Mouse (Mus musculus): ENCODE measurements at regions not wholly inside any gene's neighbourhood (a gene's known extent, or its start where the extent isn't known, plus 50 kb on each side); places are given as distances from the start of the nearest gene placed in this dataset.

GRCm38 (mm10) chr12:25771856-25772255 lies 643.2 kb downstream of the Rnf144a start:
- DNase-seq: no peak

- no peak for DNase-seq
Observed at GRCm38 (mm10) chr12:25768644-25769043, 646.4 kb downstream of the Rnf144a start.

GRCm38 (mm10) chr12:25763061-25763460 lies 652.0 kb downstream of the Rnf144a start:
- no peak for DNase-seq

- DNase-seq: peak; percentile 63
Observed at GRCm38 (mm10) chr12:25757014-25757413, 658.0 kb downstream of the Rnf144a start.

- DNase-seq: no peak
Observed at GRCm38 (mm10) chr12:25733801-25734200, 636.9 kb upstream of the Id2 start.

GRCm38 (mm10) chr12:25725774-25726173 lies 628.8 kb upstream of the Id2 start:
- DNase-seq: no peak

GRCm38 (mm10) chr12:25711186-25711585 lies 614.2 kb upstream of the Id2 start:
- DNase-seq: no peak

GRCm38 (mm10) chr12:25703023-25703400 lies 606.1 kb upstream of the Id2 start:
- DNase-seq: no peak

GRCm38 (mm10) chr12:25702176-25703022 lies 605.5 kb upstream of the Id2 start:
- DNase-seq: no peak

- DNase-seq: no peak
Observed at GRCm38 (mm10) chr12:25687063-25687462, 590.1 kb upstream of the Id2 start.

- no peak for DNase-seq
Observed at GRCm38 (mm10) chr12:25676631-25677030, 579.7 kb upstream of the Id2 start.

GRCm38 (mm10) chr12:25668336-25668735 lies 571.4 kb upstream of the Id2 start:
- peak; percentile 24 for DNase-seq

- no peak for DNase-seq
Observed at GRCm38 (mm10) chr12:25654456-25654855, 557.5 kb upstream of the Id2 start.

GRCm38 (mm10) chr12:25650237-25650636 lies 553.3 kb upstream of the Id2 start:
- DNase-seq: no peak

- DNase-seq: no peak
Observed at GRCm38 (mm10) chr12:25628081-25628480, 531.1 kb upstream of the Id2 start.

- DNase-seq: no peak
Observed at GRCm38 (mm10) chr12:25625858-25626257, 528.9 kb upstream of the Id2 start.

GRCm38 (mm10) chr12:25623449-25623848 lies 526.5 kb upstream of the Id2 start:
- DNase-seq: peak; percentile 52

- peak; percentile 6 for DNase-seq
Observed at GRCm38 (mm10) chr12:25621142-25621541, 524.2 kb upstream of the Id2 start.

- no peak for DNase-seq
Observed at GRCm38 (mm10) chr12:25617521-25617920, 520.6 kb upstream of the Id2 start.

GRCm38 (mm10) chr12:25615377-25615776 lies 518.4 kb upstream of the Id2 start:
- DNase-seq: peak; percentile 30

- no peak for DNase-seq
Observed at GRCm38 (mm10) chr12:25613473-25613872, 516.5 kb upstream of the Id2 start.

- DNase-seq: peak; percentile 7
Observed at GRCm38 (mm10) chr12:25609045-25609444, 512.1 kb upstream of the Id2 start.

- no peak for DNase-seq
Observed at GRCm38 (mm10) chr12:25605396-25605795, 508.5 kb upstream of the Id2 start.

- no peak for DNase-seq
Observed at GRCm38 (mm10) chr12:25590262-25590661, 493.3 kb upstream of the Id2 start.

GRCm38 (mm10) chr12:25585746-25586145 lies 488.8 kb upstream of the Id2 start:
- DNase-seq: no peak
